8 mouse cellular contexts compared by ENCODE assay signal in the genomic region with DNA sequence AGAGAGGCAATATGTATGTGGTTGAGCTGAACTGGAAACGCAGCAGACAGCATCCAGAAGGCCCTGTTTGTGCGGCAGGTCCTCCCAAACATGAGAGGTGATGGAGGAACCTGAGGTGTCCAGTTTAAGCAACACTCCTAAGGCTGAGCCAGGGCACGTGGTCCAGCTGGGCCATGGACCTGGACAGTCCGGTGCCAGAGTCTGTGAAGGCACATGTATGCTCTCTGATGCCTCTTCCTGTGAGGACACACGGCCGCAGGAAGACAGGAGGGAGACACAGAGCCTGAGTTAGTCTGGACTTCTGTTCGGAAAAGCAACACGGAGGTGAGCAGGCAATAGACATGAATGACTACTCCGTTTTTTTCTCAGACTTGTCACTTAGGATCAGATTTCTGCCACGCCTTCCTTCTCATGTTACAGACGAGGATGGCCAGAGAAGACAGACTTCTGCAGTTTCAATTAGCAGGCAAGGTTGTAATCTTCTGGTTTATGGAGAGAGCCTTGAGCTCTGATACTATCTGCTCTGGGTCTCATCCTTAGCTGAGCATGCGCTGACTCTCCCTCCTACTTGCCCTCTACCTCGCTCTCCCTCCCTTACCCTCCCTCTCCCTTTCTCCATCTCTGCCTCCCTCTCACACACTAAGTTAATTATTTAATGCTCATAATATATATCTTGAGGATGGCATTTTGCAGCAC. TPM values are rescaled to one million over a fixed set of nuclear protein-coding genes. Genes with fewer than 3 reads are reported as not detected.
A peak's percentile ranks its signal among the peaks of the same experiment; 100 is the strongest.
DNase-seq lines count a peak whose midpoint lies in the region; ATAC-seq lines count a peak whose summit lies in the region.

No protein-coding gene starts in this region.

- H3K4me3 ChIP-seq in heart, embryonic 13.5 days = peak overlapping the region; percentile 14; the same call in 1 of the 2 replicates
- no peak overlapping the region for H3K4me3 ChIP-seq in forebrain, embryonic 12.5 days (replicated peaks)
- no peak overlapping the region for H3K4me3 ChIP-seq in liver, embryonic 15.5 days (replicated peaks)

- H3K4me1 ChIP-seq in heart, embryonic 13.5 days = peaks cover 8% of the 10 kb centered on the region; the same call in 1 of the 2 replicates
- H3K4me1 ChIP-seq in forebrain, embryonic 12.5 days = peaks cover 6% of the 10 kb centered on the region; the same call in 1 of the 2 replicates
- peaks cover 4% of the 10 kb centered on the region; the same call in 1 of the 2 replicates for H3K4me1 ChIP-seq in liver, embryonic 15.5 days (replicated peaks)

- WGBS in heart, embryonic 13.5 days = 38% methylated on average over 13 of the region's 13 CpGs
- 46% methylated on average over 13 of the region's 13 CpGs for WGBS in forebrain, embryonic 12.5 days
- WGBS in liver, embryonic 15.5 days (ENCODE audit: insufficient replicate concordance) = 45% methylated on average over 13 of the region's 13 CpGs

- intact Hi-C loops in heart, postnatal 10 days (cut with DNase I) = loop anchor here (1.0 to 5.0 kb wide), 4 partner anchors 96 to 506 kb away; partner anchors contain the start of gene Clstn2

- no peak; the same call in 1 of the 2 replicates for ATAC-seq in heart, embryonic 13.5 days (ENCODE audit: extremely low read depth, insufficient number of reproducible peaks, low FRiP score, low TSS enrichment)
- ATAC-seq in forebrain, embryonic 12.5 days (ENCODE audit: low FRiP score) = peak; percentile 60
- ATAC-seq in liver, embryonic 15.5 days (ENCODE audit: insufficient read depth) = no peak
- ATAC-seq in erythroblast, adult 5-6 weeks (replicated peaks; ENCODE audit: low FRiP score, poor library complexity, severe bottlenecking) = no peak

- no peaks in the 10 kb centered on the region for H3K9me3 ChIP-seq in heart, embryonic 13.5 days
- no peaks in the 10 kb centered on the region for H3K9me3 ChIP-seq in forebrain, embryonic 12.5 days
- H3K9me3 ChIP-seq in liver, embryonic 15.5 days (replicated peaks) = no peaks in the 10 kb centered on the region

- H3K27ac ChIP-seq in heart, embryonic 13.5 days (replicated peaks) = no peak overlapping the region
- no peak overlapping the region for H3K27ac ChIP-seq in forebrain, embryonic 12.5 days
- H3K27ac ChIP-seq in liver, embryonic 15.5 days (replicated peaks) = no peak overlapping the region

- H3K36me3 ChIP-seq in heart, embryonic 13.5 days = no peaks in the 10 kb centered on the region
- H3K36me3 ChIP-seq in forebrain, embryonic 12.5 days (replicated peaks) = no peaks in the 10 kb centered on the region
- no peaks in the 10 kb centered on the region for H3K36me3 ChIP-seq in liver, embryonic 15.5 days (replicated peaks)

- H3K4me2 ChIP-seq in heart, embryonic 13.5 days = peak overlapping the region; percentile 58
- H3K4me2 ChIP-seq in forebrain, embryonic 12.5 days = peak overlapping the region; percentile 33
- H3K4me2 ChIP-seq in liver, embryonic 15.5 days = peak overlapping the region; percentile 13; the same call in 1 of the 2 replicates

- peaks cover 9% of the 10 kb centered on the region for H3K27me3 ChIP-seq in heart, embryonic 13.5 days (replicated peaks)
- peaks cover 6% of the 10 kb centered on the region; the same call in 1 of the 2 replicates for H3K27me3 ChIP-seq in forebrain, embryonic 12.5 days
- no peaks in the 10 kb centered on the region for H3K27me3 ChIP-seq in liver, embryonic 15.5 days

- DNase-seq in heart, postnatal 10 days = no peak
- peak; percentile 34 for DNase-seq in 3T3-L1 (ENCODE audit: low read depth, low spot score)
- no peak for DNase-seq in left cerebral cortex, adult 11 months (ENCODE audit: low spot score)
- DNase-seq in spleen, adult 12 weeks (ENCODE audit: low spot score) = no peak

- H3K9ac ChIP-seq in heart, embryonic 13.5 days = peak overlapping the region; percentile 65
- H3K9ac ChIP-seq in forebrain, embryonic 12.5 days = no peak overlapping the region; the same call in 1 of the 2 replicates
- no peak overlapping the region for H3K9ac ChIP-seq in liver, embryonic 15.5 days

RNA-seq across cellular contexts. Expression of gene Copb2, which starts 25.4 kb away (rescaled TPM):
- 120 and 121 TPM in 2 replicates for polyA plus RNA-seq in heart, embryonic 13.5 days (2015; fragmentation: Nextera tagmentation; extraction: Ambion mirVana)
- 100 to 1,000 TPM; 113 to 118 TPM for total RNA-seq in heart, postnatal 10 days (2021)
- 157 and 159 TPM in 2 replicates for polyA plus RNA-seq in forebrain, embryonic 12.5 days (2016; fragmentation: Nextera tagmentation; extraction: Ambion mirVana)
- 67.0 and 67.7 TPM in 2 replicates for polyA plus RNA-seq in liver, embryonic 15.5 days (2015; fragmentation: Nextera tagmentation; extraction: Ambion mirVana)
- total RNA-seq in erythroblast, adult 5-6 weeks (2015; ENCODE audit: low replicate concordance) = 70.3 and 71.5 TPM in 2 replicates
- 55.8 and 66.2 TPM in 2 replicates for total RNA-seq in erythroblast, adult 5-6 weeks (2017; ENCODE audit: low replicate concordance)

RNA-seq across cellular contexts. Expression of gene Rbp2, which starts 52.2 kb away (rescaled TPM):
- 0.39 TPM in 1 of 2 replicates, not detected in the other for polyA plus RNA-seq in heart, embryonic 13.5 days (2015; fragmentation: Nextera tagmentation; extraction: Ambion mirVana)
- under 1 TPM in 1 of 2 experiments, not detected in 1; 0.41 TPM for total RNA-seq in heart, postnatal 10 days (2021)
- not detected in 2 replicates for polyA plus RNA-seq in forebrain, embryonic 12.5 days (2016; fragmentation: Nextera tagmentation; extraction: Ambion mirVana)
- polyA plus RNA-seq in liver, embryonic 15.5 days (2015; fragmentation: Nextera tagmentation; extraction: Ambion mirVana) = 14.6 and 36.4 TPM in 2 replicates
- total RNA-seq in erythroblast, adult 5-6 weeks (2015; ENCODE audit: low replicate concordance) = not detected in 2 replicates
- not detected in 2 replicates for total RNA-seq in erythroblast, adult 5-6 weeks (2017; ENCODE audit: low replicate concordance)

Comparison
In these comparisons a context has a peak if more than half of its experiments do, and no peak if none do; other contexts are left out.
1. RNA of gene Rbp2, which starts 52.2 kb away (polyA plus RNA-seq): 14.6 to 36.4 TPM in liver, embryonic 15.5 days; 0.39 TPM in heart, embryonic 13.5 days and not detected in forebrain, embryonic 12.5 days; every median in the first group is over 10 times any median in the second.
2. Peak in every context shown above with its lines, with median percentiles within 50 percentile points of each other: H3K4me2 ChIP-seq.